Mouse (Mus musculus): ENCODE measurements around the gene Flt3l. TPM values are rescaled to one million over a fixed set of nuclear protein-coding genes. Genes with fewer than 3 reads are reported as not detected.
A peak's percentile ranks its signal among the peaks of the same experiment; 100 is the strongest.

The Flt3l gene
- polyA plus RNA-seq, 1 experiment from 2014 or later: 1.5 TPM

DNA sequence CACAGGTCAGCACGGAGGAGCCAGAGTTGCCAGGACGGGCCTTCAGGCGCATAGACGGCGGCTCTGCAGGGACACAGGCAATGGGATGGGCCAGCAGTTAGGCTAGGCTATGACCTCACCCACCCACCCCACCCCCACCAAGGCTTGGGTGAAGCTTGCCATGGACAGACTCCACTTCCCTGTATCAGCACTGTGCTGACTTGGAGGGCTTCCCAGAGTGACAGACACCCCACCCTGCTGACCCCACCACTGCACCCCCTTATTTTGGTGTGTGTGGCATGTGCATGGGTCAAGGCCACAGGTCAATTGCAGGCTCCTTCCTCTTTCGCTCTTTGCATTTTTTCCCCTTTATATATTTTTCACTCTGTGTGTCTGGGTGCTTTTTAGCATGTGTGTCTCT, 40.9 kb downstream of the Flt3l start:
- 62% methylated on average over 6 of the region's 6 CpGs for WGBS
- peaks cover 20% of the 10 kb centered on the region for H3K4me1 ChIP-seq (replicated peaks)
- no peaks in the 10 kb centered on the region for H3K27me3 ChIP-seq
- no peaks in the 10 kb centered on the region for H3K36me3 ChIP-seq
- no peaks in the 10 kb centered on the region for H3K9me3 ChIP-seq (replicated peaks)
- H3K4me2 ChIP-seq: no peak overlapping the region
- H3K27ac ChIP-seq: no peak overlapping the region
- H3K9ac ChIP-seq: no peak overlapping the region
- no peak for ATAC-seq (replicated peaks; ENCODE audit: insufficient number of reproducible peaks, insufficient read depth, low FRiP score, low read depth)
- H3K4me3 ChIP-seq: no peak overlapping the region

DNA sequence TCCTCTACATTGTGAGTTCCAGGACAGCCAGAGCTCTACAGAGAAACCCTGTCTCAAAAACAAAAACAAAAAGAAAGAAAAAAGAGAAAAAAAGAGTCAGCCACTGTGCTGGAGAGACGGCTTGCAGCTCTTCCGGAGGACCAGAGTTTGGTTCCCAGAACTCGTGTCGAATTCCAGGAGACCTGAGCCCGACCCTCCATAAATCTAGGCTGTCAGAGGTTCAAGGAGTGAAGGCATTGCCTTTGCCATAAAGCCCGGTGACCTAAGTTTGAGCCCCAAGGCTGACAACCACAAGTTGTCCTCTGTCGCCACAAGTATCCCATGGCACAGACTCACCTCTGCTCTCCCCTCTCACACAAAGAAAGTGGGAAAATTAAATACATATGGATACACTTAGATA, 42.1 kb downstream of the Flt3l start:
- peaks cover 23% of the 10 kb centered on the region for H3K4me1 ChIP-seq (replicated peaks)
- WGBS: 57% methylated on average over 7 of the region's 7 CpGs
- no peak overlapping the region for H3K27ac ChIP-seq

DNA sequence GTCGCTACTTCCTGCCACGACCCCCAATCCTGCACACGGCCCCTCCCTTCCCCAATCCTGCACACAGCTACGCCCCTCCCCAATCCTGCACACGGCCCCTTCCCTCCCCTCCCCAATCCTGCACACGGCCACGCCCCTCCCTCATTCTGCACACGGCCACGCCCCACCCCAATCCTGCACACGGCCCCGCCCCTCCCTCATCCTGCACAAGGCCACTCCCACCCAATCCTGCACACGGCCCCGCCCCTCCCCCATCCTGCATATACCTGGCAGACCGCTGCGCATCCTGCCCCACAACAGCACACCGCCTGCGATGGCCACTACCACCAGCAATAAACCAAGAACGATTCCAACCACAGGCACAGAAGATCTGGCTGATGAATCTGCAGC, 42.7 kb downstream of the Flt3l start:
- 34% methylated on average over 18 of the region's 18 CpGs for WGBS
- no peak overlapping the region for H3K27ac ChIP-seq
- H3K4me2 ChIP-seq: no peak overlapping the region
- ATAC-seq (replicated peaks; ENCODE audit: insufficient number of reproducible peaks, insufficient read depth, low FRiP score, low read depth): no peak
- H3K4me1 ChIP-seq (replicated peaks): peaks cover 23% of the 10 kb centered on the region
- H3K9ac ChIP-seq: no peak overlapping the region
- no peak overlapping the region for H3K4me3 ChIP-seq
- peaks cover 4% of the 10 kb centered on the region for H3K36me3 ChIP-seq
- no peaks in the 10 kb centered on the region for H3K9me3 ChIP-seq (replicated peaks)
- no peaks in the 10 kb centered on the region for H3K27me3 ChIP-seq

More for the DNA sequence above, 42.1 kb downstream of the Flt3l start:
- no peak for ATAC-seq (replicated peaks; ENCODE audit: insufficient number of reproducible peaks, insufficient read depth, low FRiP score, low read depth)
- no peak overlapping the region for H3K4me3 ChIP-seq
- no peaks in the 10 kb centered on the region for H3K27me3 ChIP-seq
- no peaks in the 10 kb centered on the region for H3K9me3 ChIP-seq (replicated peaks)
- H3K36me3 ChIP-seq: no peaks in the 10 kb centered on the region
- H3K4me2 ChIP-seq: no peak overlapping the region
- no peak overlapping the region for H3K9ac ChIP-seq

DNA sequence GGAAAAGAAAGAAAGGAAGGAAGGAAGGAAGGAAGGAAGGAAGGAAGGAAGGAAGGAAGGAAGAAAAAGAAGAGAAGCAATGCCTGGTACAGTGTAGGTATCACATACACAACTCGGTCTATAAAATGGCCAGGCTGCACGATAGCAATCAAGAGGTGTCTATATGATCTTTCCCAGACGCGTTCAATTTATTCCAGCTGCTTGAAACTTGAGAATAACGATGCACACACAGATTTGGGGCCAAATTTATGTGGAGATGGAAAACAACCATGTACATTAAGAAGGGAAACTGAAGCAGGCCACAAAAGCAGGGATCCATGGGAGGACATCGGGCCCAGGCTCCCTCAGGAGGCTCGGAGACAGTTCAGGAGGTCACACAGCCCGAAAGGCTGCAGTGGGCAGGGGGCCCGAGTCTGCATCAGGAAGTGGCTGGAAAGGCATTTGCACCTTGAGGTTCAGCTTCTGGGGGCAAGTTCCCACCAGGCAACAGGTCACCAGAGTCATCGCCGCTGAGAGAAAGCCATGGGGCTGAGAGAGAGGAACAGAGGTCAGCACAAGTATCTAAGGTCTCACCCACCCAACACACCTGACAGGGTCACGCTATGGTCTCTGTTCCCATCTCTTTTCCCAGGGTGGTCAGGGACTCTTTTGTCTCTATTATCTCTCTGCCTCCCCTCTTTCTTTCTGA, 43.3 kb downstream of the Flt3l start:
- Histone ChIP-seq H3K4me3 (no peak overlapping the region), H3K4me1 (replicated peaks) (peaks cover 23% of the 10 kb centered on the region), H3K36me3 (peaks cover 10% of the 10 kb centered on the region), H3K9me3 (replicated peaks) (no peaks in the 10 kb centered on the region), H3K27ac (0 out of 2 replicates have a peak overlapping the region, but pooled peaks have one; percentile 1), H3K9ac (no peak overlapping the region), H3K27me3 (no peaks in the 10 kb centered on the region), H3K4me2 (no peak overlapping the region)
- no peak for ATAC-seq (replicated peaks; ENCODE audit: insufficient number of reproducible peaks, insufficient read depth, low FRiP score, low read depth)
- 56% methylated on average over 12 of the region's 12 CpGs for WGBS

DNA sequence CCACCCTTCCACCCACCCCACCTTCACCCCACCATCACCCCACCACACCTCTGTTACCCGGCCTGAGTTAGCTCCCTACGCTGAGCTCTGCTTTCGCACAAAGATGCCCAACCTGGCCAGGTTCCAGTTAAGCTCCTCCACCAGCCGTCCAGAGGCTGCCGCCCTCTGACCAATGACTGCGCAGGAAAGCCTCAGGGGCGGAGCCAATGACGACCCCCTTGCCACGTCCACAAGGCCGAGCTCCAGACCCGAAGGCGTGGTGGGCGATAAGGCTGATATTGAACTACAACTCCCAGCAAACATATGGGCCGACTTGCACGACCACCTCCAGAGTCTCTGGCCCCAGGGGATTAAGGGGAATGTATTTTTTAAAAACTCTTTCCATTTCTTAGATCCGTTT, 44.2 kb downstream of the Flt3l start, which contains the start of gene Rcn3:
Gene Rcn3, minus strand, starts transcription at position 174 of the 400 bp plus-strand sequence.
- Histone ChIP-seq H3K9ac (peak within 1 kb of the TSS; percentile 54), H3K9me3 (replicated peaks) (no peaks in the 10 kb centered on the region), H3K27ac (peak within 1 kb of the TSS; percentile 81), H3K27me3 (no peaks in the 10 kb centered on the region), H3K4me2 (peak within 1 kb of the TSS; percentile 73), H3K4me3 (peak within 1 kb of the TSS; percentile 59), H3K4me1 (replicated peaks) (peaks cover 23% of the 10 kb centered on the region), H3K36me3 (peaks cover 19% of the 10 kb centered on the region)
- peak; percentile 94 for ATAC-seq (replicated peaks; ENCODE audit: insufficient number of reproducible peaks, insufficient read depth, low FRiP score, low read depth)
- WGBS: under 1% methylated on average over 16 of the region's 16 CpGs

DNA sequence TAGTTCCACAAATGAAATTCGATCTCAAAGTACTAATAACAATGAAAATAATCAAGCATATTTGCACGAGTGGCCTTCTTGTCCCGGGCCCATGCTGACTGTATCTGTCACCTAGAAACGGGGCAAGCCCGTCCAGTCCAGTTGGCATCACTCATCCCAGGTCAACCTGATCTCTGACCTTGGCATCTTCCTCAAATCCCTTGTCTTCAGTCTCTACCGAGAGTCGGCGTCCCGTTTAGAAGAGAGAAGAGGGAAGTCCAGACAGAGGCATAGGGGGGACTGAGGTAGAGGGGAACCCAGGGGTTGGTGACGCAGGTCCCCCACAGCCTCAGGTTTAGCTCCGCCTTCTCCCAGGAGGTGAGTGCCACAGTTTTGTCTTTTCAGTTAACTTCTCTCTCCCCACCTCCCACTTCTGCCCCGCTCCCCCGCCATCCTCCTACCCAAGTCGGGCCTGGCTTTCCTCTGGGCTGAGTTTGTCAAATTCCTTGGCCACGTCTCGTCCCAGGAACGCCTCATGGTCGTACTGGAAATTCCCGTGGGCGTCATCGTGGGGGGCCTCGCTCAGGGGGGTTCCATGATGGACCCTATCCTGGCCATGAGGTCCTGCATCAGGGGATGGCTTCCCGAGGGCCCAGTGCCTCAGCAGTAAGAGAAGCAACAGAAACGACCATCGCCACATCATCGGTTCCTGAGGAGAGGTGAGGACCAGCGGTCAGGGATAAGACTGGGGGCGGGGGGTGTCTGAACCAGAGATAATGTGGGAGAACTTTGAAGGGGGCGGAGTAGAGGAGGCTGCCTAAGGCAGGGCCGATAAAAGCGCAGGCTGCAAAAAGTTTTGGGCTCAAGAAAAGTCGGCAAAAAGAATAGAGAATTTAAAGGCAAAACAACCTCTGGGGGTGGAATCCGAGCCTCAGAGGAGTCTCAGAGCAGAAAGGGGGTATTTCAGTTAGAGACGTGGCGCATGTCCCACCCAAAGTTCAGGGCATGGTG, 44.9 kb downstream of the Flt3l start:
- no peaks in the 10 kb centered on the region for H3K27me3 ChIP-seq
- no peaks in the 10 kb centered on the region for H3K9me3 ChIP-seq (replicated peaks)
- peaks cover 26% of the 10 kb centered on the region for H3K36me3 ChIP-seq
- peaks cover 23% of the 10 kb centered on the region for H3K4me1 ChIP-seq (replicated peaks)
- H3K9ac ChIP-seq: peak overlapping the region; percentile 54
- peak overlapping the region; percentile 73 for H3K4me2 ChIP-seq
- H3K27ac ChIP-seq: peak overlapping the region; percentile 81
- ATAC-seq (replicated peaks; ENCODE audit: insufficient number of reproducible peaks, insufficient read depth, low FRiP score, low read depth): peak; percentile 58
- peak overlapping the region; percentile 59 for H3K4me3 ChIP-seq
- 10% methylated on average over 35 of the region's 35 CpGs for WGBS

DNA sequence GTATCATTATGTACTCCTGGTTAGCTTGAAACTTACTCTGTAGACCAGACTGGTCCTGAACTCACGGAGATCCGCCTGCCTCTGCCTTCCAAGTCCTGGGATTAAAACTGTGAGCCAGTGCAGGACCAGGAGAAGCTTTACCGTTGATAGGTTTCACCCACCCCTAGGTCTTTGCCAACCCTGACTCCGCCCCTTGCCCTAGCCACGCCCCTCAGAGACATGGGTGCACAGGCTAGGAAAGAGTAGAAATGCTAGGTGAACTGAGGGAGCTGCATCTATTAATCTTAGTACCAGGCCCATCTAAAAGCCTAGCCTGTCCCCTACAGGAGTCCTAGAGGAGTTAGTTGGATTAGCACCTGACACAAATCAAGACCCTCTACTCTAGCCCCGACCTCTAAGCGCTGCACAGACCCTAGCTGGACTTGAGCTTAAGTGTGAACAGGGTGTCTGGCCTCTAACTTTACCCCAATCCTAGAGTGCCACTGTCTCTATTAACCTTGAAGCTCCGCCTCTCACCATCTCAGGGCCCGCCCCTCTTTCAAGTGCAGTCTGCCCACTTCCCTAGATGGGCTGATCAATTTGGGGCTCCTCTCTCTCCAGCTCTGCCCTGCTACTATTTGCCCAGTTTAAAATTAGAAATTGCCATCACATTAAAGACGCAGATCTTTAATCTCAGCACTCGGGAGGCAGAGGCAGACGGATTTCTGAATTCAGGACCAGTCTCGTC, 45.8 kb downstream of the Flt3l start:
- Histone ChIP-seq H3K4me1 (replicated peaks) (peaks cover 23% of the 10 kb centered on the region), H3K4me3 (peak overlapping the region; percentile 59), H3K4me2 (peak overlapping the region; percentile 73), H3K9ac (peak overlapping the region; percentile 54), H3K27ac (no peak overlapping the region), H3K9me3 (replicated peaks) (no peaks in the 10 kb centered on the region), H3K27me3 (no peaks in the 10 kb centered on the region), H3K36me3 (peaks cover 35% of the 10 kb centered on the region)
- ATAC-seq (replicated peaks; ENCODE audit: insufficient number of reproducible peaks, insufficient read depth, low FRiP score, low read depth): no peak
- 69% methylated on average over 13 of the region's 13 CpGs for WGBS

DNA sequence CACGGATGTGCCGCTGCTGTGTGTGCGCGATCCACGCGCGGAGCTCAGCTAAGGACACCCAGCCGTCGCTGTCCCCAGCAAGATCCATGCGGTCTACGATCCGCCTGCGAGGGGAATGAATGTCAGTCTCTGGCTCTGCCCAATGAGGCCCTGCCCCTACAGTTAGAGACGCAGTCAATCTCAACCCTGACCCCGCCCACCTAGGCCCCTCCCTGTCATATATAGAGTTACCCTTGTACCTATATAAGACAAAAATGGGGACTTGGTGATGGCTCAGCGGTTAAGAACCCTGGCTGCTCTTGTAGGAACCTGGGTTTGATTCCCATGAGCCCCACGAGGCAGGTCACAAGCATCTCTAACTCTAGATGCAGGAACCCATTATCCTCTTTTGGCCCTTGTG, 47.6 kb downstream of the Flt3l start:
- Histone ChIP-seq H3K4me2 (no peak overlapping the region), H3K36me3 (peaks cover 44% of the 10 kb centered on the region), H3K9ac (no peak overlapping the region), H3K4me1 (replicated peaks) (peaks cover 23% of the 10 kb centered on the region), H3K4me3 (no peak overlapping the region), H3K27me3 (no peaks in the 10 kb centered on the region), H3K9me3 (replicated peaks) (no peaks in the 10 kb centered on the region), H3K27ac (no peak overlapping the region)
- ATAC-seq (replicated peaks; ENCODE audit: insufficient number of reproducible peaks, insufficient read depth, low FRiP score, low read depth): no peak
- WGBS: 90% methylated on average over 17 of the region's 17 CpGs

DNA sequence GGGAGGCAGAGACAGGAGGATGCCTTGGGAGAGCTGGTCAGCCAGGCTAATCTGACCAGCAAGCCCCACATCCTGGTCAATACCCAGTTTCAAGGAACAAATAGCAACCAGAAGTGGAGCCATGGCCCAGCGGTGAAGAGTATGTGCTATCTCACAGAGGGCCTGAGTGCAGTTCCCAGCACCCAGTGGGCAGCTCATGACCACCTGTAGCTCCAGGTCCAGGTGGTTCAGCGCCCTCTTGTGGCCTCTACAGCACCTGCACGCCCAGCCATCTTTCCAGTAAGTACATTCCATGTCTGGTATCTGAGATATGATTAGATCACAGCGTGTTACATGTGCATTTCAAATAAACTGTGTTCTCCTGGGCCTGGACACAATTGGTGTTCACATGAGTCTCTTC, 50.1 kb downstream of the Flt3l start:
- 80% methylated on average over 4 of the region's 4 CpGs for WGBS
- peaks cover 10% of the 10 kb centered on the region for H3K4me1 ChIP-seq (replicated peaks)
- H3K9ac ChIP-seq: no peak overlapping the region
- H3K36me3 ChIP-seq: peaks cover 48% of the 10 kb centered on the region
- H3K4me2 ChIP-seq: no peak overlapping the region
- no peaks in the 10 kb centered on the region for H3K9me3 ChIP-seq (replicated peaks)
- ATAC-seq (replicated peaks; ENCODE audit: insufficient number of reproducible peaks, insufficient read depth, low FRiP score, low read depth): no peak
- no peak overlapping the region for H3K27ac ChIP-seq
- H3K4me3 ChIP-seq: no peak overlapping the region
- no peaks in the 10 kb centered on the region for H3K27me3 ChIP-seq

DNA sequence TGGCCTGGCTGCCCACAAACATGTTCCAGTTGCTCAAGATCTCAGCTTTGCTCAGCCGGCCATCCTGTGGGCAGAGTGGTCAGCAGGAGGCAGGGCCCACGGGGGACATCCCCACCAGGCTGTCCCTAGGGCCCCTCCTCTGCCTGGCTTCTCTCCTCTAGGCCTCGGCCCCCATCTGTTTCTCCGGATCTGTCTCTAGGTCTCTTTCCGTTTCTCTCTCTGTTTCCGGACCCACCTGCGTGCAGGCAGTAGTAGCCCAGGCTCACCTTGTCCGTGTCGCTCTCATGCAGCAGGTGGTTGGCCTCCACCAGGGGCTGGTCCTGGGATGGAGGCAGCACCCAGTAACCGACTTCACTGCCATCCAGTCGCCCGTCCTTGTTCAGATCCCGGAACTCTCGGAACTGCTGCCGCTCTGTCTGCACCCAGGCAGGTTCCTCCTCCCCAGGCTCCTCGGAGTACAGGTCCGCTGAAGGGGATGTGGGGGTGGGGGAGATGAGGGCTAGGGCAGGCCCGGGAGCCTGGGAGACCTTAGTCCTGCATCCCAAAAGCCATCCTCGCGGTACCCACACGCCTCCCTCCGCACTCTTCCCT, 52.8 kb downstream of the Flt3l start:
- Histone ChIP-seq H3K4me3 (0 out of 2 replicates have a peak overlapping the region, but pooled peaks have one; percentile 5), H3K36me3 (peaks cover 43% of the 10 kb centered on the region), H3K9ac (no peak overlapping the region), H3K27ac (no peak overlapping the region), H3K4me2 (no peak overlapping the region; the same call in 1 of the 2 replicates), H3K4me1 (replicated peaks) (peaks cover 5% of the 10 kb centered on the region; the same call in 1 of the 2 replicates), H3K9me3 (replicated peaks) (no peaks in the 10 kb centered on the region), H3K27me3 (no peaks in the 10 kb centered on the region)
- no peak for ATAC-seq (replicated peaks; ENCODE audit: insufficient number of reproducible peaks, insufficient read depth, low FRiP score, low read depth)
- 74% methylated on average over 22 of the region's 22 CpGs for WGBS
